Mouse (Mus musculus): ENCODE measurements around the gene Gm5615.

Gene Gm5615

DNA sequence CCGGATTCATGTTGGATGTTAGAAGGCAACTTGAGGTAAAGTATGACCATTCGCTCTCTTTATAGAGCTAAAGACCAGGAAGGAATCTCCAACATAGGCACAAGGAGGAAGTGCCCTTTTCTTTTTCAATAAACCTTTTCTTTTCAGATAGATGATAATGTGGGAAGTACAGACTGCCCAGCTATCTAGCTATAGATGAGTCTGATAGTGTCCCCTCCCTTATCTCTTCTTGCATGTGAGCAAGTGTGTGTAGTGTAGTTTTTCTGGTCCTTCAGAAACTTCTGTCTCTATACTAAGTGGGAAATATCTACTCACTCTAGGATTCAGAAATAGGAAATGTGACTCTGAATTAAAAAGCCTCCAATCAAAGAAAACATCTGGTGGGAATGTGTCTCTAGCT, at the start of gene Gm5615:
Gm5615 (minus strand) TSS at position 101 of the 400 bp plus-strand sequence.
- DNase-seq (ENCODE audit: low spot score): no peak

DNA sequence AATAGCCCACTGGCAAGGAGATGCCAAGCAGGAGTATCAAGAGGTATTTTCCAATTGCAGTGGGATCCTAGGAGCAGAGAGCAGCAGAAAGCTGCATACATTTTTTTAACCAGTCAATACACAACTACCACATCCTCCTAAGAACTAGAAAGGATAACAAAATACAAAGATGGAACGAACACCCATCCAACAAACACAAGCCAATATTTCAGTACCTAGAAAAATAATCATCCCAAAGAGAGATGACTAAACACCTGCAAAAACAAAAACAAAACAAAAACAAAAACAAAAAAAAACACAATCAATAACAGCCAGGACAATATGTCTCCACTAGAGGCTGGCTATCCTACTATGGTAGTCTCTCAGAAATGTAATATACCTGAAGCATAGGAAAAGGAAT, 40.8 kb upstream of the Gm5615 start, which contains the start of gene Gm17689:
Gm17689 (minus strand) TSS at position 101 of the 400 bp plus-strand sequence.
- DNase-seq (ENCODE audit: low spot score): no peak

DNA sequence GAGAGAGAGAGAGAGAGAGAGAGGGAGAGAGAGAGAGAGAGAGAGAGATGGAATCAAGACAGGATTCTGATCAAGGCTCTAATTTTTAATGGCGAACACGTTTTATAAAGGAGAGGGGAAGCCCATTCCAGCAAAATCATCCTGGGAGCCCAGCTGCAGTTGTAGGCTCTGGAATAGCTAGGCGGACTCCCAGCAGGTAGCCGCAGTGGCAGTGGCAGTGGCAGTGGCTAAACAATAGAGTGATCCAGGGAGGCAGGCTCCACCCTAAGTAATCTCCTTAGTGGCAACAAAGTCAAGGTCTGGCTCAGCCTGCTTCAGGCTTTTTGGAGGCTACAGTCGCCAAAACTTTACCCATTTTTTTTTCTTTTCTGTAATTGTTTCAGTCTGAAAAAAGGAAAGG, 37.6 kb downstream of the Gm5615 start:
- no peak for DNase-seq (ENCODE audit: low spot score)

DNA sequence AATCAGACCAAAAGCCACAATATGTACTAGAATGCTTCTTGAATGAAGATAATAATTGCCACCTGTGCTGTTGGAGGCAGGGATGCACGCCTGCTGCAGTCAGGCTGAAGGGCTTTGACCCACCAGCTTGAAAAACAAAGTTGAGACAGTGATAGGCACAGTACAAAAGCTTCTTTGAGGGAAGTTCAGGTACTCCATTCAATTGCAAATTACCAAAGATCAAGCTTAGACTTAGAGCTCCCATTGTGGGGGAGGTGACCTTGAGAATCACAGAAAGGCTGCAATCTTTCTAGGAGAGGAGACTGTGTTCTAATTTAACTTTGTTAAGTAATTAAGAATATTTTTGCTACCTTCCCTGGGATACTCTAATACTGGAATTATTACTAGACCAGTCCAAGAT, 45.9 kb downstream of the Gm5615 start:
- no peak for DNase-seq (ENCODE audit: low spot score)

DNA sequence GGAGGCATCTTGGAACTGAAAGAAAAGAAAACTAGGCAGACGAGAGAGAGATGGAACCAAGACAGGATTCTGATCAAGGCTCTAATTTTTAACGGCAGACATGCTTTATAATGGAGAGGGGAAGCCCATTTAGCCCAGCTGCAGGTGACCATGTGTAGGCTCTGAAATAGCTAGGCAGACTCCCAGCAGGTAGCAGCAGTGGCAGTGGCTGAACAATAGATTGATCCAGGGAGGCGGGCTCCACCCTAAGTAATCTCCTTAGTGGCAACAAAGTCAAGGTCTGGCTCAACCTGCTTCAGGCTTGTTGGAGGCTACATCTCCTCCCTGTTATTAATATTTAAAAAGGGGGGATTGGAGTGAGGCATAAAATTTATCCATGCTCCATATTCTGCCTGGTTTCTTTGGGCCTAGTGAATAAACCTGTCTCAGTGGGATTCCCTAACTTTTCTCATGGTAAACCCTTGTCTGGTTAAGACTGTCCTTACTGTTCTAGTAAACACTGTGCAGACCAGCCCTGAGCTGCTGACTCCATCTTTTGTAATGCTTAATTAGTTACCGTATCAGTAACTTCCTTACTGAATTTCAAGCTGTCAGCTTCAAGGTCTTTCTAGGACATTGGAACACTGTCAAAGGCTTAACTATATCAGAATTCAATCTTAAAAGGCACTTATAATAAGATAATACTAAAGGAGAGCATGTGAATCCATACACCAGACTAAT, 47.1 kb downstream of the Gm5615 start:
- DNase-seq (ENCODE audit: low spot score): no peak

Measured in ovary, postnatal 36 days (tissue).